Mouse (Mus musculus): ENCODE data around the gene Gm20388.

DNA sequence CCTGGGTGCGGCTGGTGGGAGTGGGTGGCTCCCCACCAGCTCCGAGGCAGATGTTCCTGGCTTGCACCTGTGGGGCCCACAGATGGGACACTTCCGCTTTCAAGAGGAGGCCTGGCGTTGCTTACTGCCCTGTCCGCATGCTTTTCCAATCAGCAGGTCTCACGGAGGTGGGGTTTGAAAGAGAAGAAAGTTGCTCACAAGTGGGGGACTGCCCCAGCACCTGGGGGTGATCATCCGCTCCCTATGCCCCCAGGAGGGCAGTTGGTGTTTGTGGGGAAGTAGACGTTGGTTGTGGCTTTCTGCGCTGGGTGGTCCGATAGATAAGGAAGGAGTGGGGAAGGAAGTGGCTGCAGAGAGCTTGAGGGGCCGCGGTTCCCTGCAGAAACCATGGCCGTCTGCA lies 2790.0 kb downstream of the Gm20388 start:
- no peak for TF ChIP-seq CHD2 (IDR thresholded peaks at IDR 0.05; ENCODE audit: low read depth, low read length)
- no peak for TF ChIP-seq ZC3H11A (IDR thresholded peaks at IDR 0.05; ENCODE audit: borderline replicate concordance, low read depth, low read length)
- no peak for TF ChIP-seq HCFC1 (IDR thresholded peaks at IDR 0.05; ENCODE audit: borderline replicate concordance, insufficient read depth, low read length)
- TF ChIP-seq MAFK (IDR thresholded peaks at IDR 0.05; ENCODE audit: insufficient read depth, low read depth, low read length): no peak
